Mouse (Mus musculus) liver, embryonic 13.5 days (tissue): ENCODE measurements around the gene Nkx2-5. TPM values are rescaled to one million over a fixed set of nuclear protein-coding genes. Genes with fewer than 3 reads are reported as not detected.
A peak's percentile ranks its signal among the peaks of the same experiment; 100 is the strongest.

Source experiments
- ATAC-seq: fragments of 200-750 bp; cut with Nextera tagmentation; 2 replicates; pipeline ENCODE4 v1.8.0; 2017; ENCODE audit warnings: low read depth, mild to moderate bottlenecking, moderate number of reproducible peaks, moderate library complexity
- DNase-seq: peaks from one replicate; pipeline ENCODE4 v3.0.0; 2022
- H3K27ac ChIP-seq: fragments of 300-500 bp; sonication (generic); 2 replicates; pipeline ENCODE4 v1.5.1; 2015; ENCODE audit warnings: moderate library complexity, mild to moderate bottlenecking, inconsistent platforms
- H3K27me3 ChIP-seq: fragments of 300-500 bp; sonication (generic); 2 replicates; pipeline ENCODE4 v1.6.1; 2015; ENCODE audit warnings: mild to moderate bottlenecking, inconsistent platforms
- H3K36me3 ChIP-seq: fragments of 300-500 bp; sonication (generic); 2 replicates; pipeline ENCODE4 v1.6.1; 2015; ENCODE audit warnings: mild to moderate bottlenecking, inconsistent platforms
- H3K4me1 ChIP-seq: fragments of 300-500 bp; sonication (generic); replicated peaks from 2 replicates; pipeline ENCODE4 v1.6.1; 2015; ENCODE audit warnings: inconsistent platforms
- H3K4me2 ChIP-seq: fragments of 300-500 bp; sonication (generic); 2 replicates; pipeline ENCODE4 v1.6.1; 2015; ENCODE audit warnings: inconsistent platforms, mild to moderate bottlenecking, moderate library complexity
- H3K4me3 ChIP-seq: fragments of 300-500 bp; sonication (generic); replicated peaks from 2 replicates; pipeline ENCODE4 v1.5.1; 2015; ENCODE audit warnings: mild to moderate bottlenecking, inconsistent platforms
- H3K9ac ChIP-seq: fragments of 300-500 bp; sonication (generic); 2 replicates; pipeline ENCODE4 v1.6.1; 2015; ENCODE audit warnings: mild to moderate bottlenecking, inconsistent platforms
- H3K9me3 ChIP-seq: fragments of 300-500 bp; sonication (generic); replicated peaks from 2 replicates; pipeline ENCODE4 v1.6.1; 2016; ENCODE audit warnings: inconsistent platforms
- WGBS: fragments of 180-500 bp; shearing (Covaris S2); methylation state at CpG from one replicate; pipeline ENCODE4 v1.1.7; 2015; ENCODE audit not compliant: insufficient replicate concordance; 5-methylcytosine and 5-hydroxymethylcytosine counted together
- polyA plus RNA-seq: library from polyadenylated mRNA; unstranded; fragments of >200 nt; fragmentation: Nextera tagmentation; extraction: Ambion mirVana; gene quantifications from 2 replicates; pipeline ENCODE4 v1.2.1, GENCODE M21; 2015

The Nkx2-5 gene
- polyA plus RNA-seq, 1 experiment from 2014 or later = not detected

DNA sequence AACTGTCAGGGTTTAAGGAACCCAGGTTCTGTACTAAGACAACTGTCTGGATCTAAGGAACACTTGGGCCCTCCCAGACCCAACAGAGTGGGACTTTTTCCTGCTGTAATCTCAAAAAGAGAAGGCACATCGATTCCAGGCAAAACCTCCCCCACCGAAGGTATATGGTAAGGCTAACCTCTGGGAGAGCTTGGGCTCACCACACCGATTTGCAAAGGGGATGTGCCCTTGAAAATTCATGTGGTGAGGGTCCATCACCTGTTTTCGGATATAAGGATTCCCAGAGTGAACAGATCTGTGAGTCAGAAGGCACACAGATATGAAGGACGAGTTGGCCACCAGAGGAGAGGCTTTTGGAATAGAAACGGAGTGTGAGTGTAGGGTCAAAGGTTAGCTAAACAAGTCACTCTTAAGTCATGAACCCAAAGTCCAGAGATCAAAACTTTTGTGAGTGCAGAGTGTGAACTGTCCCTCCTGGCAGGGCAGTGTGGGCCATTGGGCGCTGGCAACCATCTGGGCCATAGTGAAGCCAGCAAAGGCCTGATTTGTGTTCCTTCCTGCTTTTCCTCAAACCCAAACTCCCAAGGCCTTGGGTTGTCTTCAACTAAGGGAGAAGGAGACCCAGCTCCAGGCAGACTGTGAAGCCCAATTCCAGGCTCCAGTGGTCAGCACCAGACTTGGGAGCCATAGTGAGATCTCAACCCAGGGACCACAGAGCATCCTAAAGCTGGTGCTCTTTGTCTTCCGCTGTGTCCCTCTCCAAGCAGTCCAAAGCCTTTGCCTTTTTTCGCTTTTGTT is 2.2 kb downstream of the Nkx2-5 start:
- no peak for ATAC-seq
- no peak overlapping the region for H3K9ac ChIP-seq

DNA sequence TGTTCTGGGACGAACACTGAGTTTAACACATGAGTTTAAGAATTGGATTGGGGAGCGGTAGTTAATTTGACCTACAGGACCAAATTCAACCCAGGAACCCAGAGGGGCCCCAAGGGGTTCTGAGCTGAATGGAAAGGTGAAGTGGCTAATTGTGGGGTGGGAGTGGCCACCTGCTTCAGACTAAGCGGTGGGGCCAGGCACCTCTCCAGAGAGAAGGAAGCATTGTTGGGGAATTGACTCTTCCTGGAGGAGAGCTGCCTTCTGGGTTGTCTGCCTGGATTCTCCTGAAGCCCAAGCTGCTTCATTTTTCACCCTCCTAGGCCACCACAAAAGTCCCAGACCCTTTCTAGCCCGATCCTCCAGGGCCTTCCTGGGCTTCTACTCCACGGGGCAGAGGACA is 2.8 kb downstream of the Nkx2-5 start:
- no peaks in the 10 kb centered on the region for H3K9me3 ChIP-seq
- H3K27me3 ChIP-seq = peaks cover 96% of the 10 kb centered on the region
- no peak overlapping the region for H3K27ac ChIP-seq
- H3K9ac ChIP-seq = no peak overlapping the region
- no peak for DNase-seq
- 0 out of 2 replicates have a peak, but pooled peaks cover 5% of the 10 kb centered on the region for H3K4me1 ChIP-seq
- H3K4me3 ChIP-seq = no peak overlapping the region
- 4% methylated on average over 5 of the region's 5 CpGs for WGBS
- no peak overlapping the region for H3K4me2 ChIP-seq
- no peak for ATAC-seq
- H3K36me3 ChIP-seq = no peaks in the 10 kb centered on the region

More for the DNA sequence above, 2.2 kb downstream of the Nkx2-5 start:
- Histone ChIP-seq H3K27me3 (peaks cover 96% of the 10 kb centered on the region), H3K4me2 (no peak overlapping the region), H3K4me3 (no peak overlapping the region), H3K9me3 (no peaks in the 10 kb centered on the region), H3K36me3 (no peaks in the 10 kb centered on the region), H3K4me1 (0 out of 2 replicates have a peak, but pooled peaks cover 5% of the 10 kb centered on the region), H3K27ac (no peak overlapping the region)
- no peak for DNase-seq
- 11% methylated on average over 9 of the region's 9 CpGs for WGBS

DNA sequence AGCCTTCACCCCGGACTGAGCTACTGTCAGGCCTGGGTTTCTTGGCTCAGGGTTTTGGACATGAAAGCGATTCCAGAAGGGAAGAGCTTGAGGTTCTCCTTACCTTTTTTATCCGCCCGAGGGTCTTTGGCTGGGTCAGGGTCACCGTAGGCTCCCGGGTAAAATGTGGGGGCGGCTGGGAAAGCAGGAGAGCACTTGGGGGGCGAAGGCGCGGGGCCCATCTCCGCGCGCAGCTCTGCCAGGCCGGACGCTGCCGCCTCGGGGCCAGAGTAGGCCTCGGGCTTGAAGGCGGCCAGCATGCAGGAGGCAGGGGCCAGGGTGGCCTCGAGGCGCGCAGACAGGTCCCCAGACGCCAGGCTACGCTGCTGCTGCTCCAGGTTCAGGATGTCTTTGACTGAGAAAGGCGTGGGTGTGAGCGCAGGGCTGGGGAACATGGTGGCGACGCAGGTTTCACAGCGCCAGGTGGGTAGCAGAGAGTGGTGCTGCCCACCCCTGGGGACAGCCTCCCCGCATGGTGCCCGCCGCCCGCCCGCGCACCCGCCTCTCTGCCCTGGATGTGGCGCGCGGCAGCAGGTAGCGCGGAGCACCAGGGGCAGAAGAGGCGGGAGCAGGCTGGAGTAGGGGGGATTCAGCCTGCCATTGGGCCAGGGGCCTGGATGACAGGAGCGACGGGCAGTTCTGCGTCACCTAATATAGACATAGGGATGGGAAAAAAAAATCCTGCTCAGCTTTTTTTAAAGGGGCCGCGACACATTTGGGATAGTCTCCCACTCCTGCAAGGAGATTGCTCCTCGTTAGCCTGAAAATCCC is 3.7 kb downstream of the Nkx2-5 start:
- peaks cover 99% of the 10 kb centered on the region for H3K27me3 ChIP-seq
- H3K27ac ChIP-seq = no peak overlapping the region
- H3K4me1 ChIP-seq = 0 out of 2 replicates have a peak, but pooled peaks cover 5% of the 10 kb centered on the region
- 3% methylated on average over 48 of the region's 48 CpGs for WGBS
- DNase-seq = no peak
- no peak overlapping the region for H3K4me3 ChIP-seq
- H3K9me3 ChIP-seq = no peaks in the 10 kb centered on the region
- no peak overlapping the region for H3K9ac ChIP-seq
- H3K36me3 ChIP-seq = no peaks in the 10 kb centered on the region
- no peak overlapping the region for H3K4me2 ChIP-seq
- no peak for ATAC-seq

DNA sequence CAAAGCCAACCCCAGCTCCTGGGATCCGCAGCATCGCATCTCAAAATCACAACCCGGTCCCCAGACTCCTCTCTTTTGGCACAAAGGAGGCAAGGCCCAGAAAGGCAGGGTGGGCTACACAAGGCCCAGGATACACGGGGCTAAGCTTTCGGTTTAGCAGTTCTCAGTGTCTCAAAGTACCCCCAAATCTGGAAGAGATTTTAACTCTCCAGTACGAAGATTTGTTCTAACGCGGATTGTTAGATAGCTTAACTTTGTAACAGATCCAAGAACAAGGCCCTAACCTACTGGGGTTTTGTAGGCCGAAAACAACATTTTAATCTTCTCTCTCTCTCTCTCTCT is 4.4 kb downstream of the Nkx2-5 start:
- H3K36me3 ChIP-seq = no peaks in the 10 kb centered on the region
- DNase-seq (no peak), ATAC-seq (no peak)
- no peak overlapping the region for H3K9ac ChIP-seq
- no peaks in the 10 kb centered on the region for H3K9me3 ChIP-seq
- 10% methylated on average over 9 of the region's 9 CpGs for WGBS
- no peak overlapping the region for H3K4me3 ChIP-seq
- no peak overlapping the region for H3K4me2 ChIP-seq
- H3K27me3 ChIP-seq = peaks cover 100% of the 10 kb centered on the region
- H3K4me1 ChIP-seq = 0 out of 2 replicates have a peak, but pooled peaks cover 5% of the 10 kb centered on the region
- H3K27ac ChIP-seq = no peak overlapping the region

DNA sequence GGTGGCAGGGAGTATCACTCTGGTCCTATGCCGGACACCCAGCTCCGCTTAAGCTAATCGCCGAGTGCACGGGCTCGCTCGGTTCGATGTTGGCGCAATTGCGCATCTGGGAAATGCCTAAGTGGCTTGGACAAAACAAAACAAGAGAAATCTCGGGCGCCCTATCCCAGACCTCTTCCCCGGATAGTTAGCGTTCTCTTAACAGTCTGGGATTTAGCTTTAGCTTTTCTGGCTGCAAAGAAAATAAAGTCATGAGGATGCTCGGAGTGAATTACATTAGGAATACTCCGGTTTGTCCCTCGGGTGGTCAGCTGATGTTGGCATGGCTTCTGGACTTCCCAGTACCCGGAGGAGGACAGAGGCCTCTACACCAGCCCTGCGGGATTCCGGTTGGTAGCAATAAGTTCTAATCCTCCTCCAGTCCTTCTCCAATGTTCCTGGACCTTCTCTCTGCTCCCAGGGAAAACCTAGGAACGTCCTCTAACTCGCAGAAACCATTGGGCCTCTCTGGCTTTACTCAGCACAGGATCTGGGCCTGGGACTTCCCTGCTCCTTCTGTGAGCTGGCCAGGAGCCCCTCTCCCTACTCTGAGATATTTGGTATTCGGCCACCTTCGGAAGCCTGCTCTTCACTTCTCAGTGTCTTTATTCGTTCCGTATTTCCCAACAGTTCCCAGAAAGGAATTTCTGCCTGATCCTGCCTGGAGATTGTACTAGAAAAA is 4.9 kb downstream of the Nkx2-5 start:
- no peak for DNase-seq
- no peak overlapping the region for H3K4me3 ChIP-seq
- WGBS = 5% methylated on average over 26 of the region's 26 CpGs
- no peak for ATAC-seq
- H3K9me3 ChIP-seq = no peaks in the 10 kb centered on the region
- H3K9ac ChIP-seq = no peak overlapping the region
- 0 out of 2 replicates have a peak, but pooled peaks cover 5% of the 10 kb centered on the region for H3K4me1 ChIP-seq
- no peak overlapping the region for H3K4me2 ChIP-seq
- H3K27ac ChIP-seq = no peak overlapping the region
- H3K36me3 ChIP-seq = no peaks in the 10 kb centered on the region
- H3K27me3 ChIP-seq = peaks cover 100% of the 10 kb centered on the region

DNA sequence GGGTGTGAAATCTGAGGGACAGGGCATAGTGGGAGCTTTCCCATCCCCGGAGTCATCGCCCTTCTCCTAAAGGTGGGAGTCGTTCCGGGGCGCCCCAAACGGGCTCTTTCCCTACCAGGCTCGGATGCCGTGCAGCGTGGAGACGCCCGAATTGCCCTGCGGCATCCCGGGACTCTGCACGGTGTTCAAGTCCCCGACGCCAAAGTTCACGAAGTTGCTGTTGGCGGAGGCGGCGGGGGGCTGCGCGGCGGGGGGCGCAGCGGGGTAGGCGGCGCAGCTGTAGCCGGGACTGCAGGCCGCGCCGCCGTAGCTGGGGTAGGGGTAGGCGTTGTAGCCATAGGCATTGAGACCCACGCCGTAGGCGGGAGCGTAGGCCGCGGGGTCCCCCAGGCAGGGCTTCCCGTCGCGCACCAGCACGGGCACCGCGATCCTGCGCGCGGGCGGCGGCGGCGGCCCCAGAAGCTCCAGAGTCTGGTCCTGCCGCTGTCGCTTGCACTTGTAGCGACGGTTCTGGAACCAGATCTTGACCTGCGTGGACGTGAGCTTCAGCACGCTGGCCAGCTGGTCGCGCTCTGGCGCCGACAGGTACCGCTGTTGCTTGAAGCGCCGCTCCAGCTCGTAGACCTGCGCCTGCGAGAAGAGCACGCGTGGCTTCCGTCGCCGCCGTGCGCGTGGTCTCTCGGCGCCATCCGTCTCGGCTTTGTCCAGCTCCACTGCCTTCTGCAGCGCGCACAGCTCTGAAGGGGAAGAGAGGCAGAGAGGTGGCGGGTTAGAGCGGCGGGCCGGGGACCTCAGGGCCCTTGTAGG is 5.7 kb downstream of the Nkx2-5 start:
- peak overlapping the region; percentile 9; the same call in 1 of the 2 replicates for H3K4me3 ChIP-seq

DNA sequence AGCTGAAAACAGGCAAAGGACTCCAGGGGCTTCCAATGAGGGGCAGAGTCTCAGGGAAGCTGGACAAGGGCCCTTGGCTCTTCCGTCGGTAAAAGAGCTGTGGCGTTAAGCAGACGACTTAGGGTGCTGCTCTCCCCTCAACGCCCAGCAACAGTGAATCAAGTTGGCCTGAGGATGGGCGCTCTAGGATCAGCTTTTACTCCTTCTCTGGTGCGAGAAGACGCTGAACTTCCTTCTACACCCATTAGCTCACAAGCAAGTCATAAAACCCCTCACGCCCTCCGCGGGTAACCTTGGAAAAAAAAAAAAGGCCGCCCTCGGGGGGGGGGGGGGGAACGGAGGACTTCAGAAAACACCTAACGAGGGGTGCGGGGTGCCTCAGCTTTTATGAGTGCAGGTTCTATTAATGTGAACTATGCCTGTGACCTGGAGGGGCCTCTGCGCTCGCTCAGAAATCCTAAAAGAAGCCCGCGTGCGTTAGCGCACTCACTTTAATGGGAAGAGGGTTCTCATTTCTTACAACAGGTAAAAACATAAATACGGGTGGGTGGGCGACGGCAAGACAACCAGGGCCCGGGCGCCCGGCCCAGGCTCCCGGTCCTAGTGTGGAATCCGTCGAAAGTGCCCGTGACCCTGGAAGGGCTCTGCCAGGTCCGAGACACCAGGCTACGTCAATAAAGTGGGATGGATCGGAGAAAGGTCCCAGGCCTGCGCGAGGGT is 6.5 kb downstream of the Nkx2-5 start:
- Histone ChIP-seq H3K4me3 (no peak overlapping the region), H3K9me3 (no peaks in the 10 kb centered on the region), H3K27me3 (peaks cover 100% of the 10 kb centered on the region), H3K4me2 (no peak overlapping the region), H3K4me1 (0 out of 2 replicates have a peak, but pooled peaks cover 5% of the 10 kb centered on the region), H3K36me3 (no peaks in the 10 kb centered on the region), H3K9ac (no peak overlapping the region), H3K27ac (no peak overlapping the region)
- 5% methylated on average over 37 of the region's 37 CpGs for WGBS
- ATAC-seq (no peak), DNase-seq (no peak)

More for the DNA sequence above, 5.7 kb downstream of the Nkx2-5 start:
- Histone ChIP-seq H3K9ac (no peak overlapping the region), H3K27me3 (peaks cover 100% of the 10 kb centered on the region), H3K9me3 (no peaks in the 10 kb centered on the region), H3K4me2 (no peak overlapping the region), H3K4me1 (0 out of 2 replicates have a peak, but pooled peaks cover 5% of the 10 kb centered on the region), H3K27ac (no peak overlapping the region), H3K36me3 (no peaks in the 10 kb centered on the region)
- DNase-seq = no peak
- 1% methylated on average over 87 of the region's 87 CpGs for WGBS
- no peak for ATAC-seq

DNA sequence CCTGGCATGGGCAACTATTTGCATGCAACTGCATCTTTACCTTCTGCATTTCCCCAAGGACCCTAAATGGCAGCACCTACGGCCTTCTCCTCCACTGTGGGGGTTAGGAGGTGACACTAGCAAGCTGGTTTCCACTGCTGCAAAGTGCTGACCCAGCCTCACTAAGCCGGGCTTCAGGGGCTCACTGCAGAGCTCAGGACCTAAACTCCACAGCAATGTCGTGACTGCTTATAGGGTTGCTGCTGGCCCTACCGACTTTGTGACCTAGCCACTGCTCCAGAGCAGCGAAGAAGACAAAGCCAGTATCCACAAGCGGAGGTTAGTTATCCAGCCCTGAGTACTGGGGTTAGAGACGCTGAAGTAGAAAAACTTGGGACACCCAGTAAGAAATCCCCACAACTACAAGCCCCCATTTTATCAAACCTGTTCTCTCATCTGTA is 7.2 kb downstream of the Nkx2-5 start:
- Histone ChIP-seq H3K4me2 (no peak overlapping the region), H3K27ac (no peak overlapping the region), H3K4me1 (0 out of 2 replicates have a peak, but pooled peaks cover 5% of the 10 kb centered on the region), H3K27me3 (peaks cover 99% of the 10 kb centered on the region), H3K9ac (no peak overlapping the region), H3K9me3 (no peaks in the 10 kb centered on the region), H3K36me3 (no peaks in the 10 kb centered on the region), H3K4me3 (no peak overlapping the region)
- WGBS = 6% methylated on average over 7 of the region's 7 CpGs
- DNase-seq (no peak), ATAC-seq (no peak)

DNA sequence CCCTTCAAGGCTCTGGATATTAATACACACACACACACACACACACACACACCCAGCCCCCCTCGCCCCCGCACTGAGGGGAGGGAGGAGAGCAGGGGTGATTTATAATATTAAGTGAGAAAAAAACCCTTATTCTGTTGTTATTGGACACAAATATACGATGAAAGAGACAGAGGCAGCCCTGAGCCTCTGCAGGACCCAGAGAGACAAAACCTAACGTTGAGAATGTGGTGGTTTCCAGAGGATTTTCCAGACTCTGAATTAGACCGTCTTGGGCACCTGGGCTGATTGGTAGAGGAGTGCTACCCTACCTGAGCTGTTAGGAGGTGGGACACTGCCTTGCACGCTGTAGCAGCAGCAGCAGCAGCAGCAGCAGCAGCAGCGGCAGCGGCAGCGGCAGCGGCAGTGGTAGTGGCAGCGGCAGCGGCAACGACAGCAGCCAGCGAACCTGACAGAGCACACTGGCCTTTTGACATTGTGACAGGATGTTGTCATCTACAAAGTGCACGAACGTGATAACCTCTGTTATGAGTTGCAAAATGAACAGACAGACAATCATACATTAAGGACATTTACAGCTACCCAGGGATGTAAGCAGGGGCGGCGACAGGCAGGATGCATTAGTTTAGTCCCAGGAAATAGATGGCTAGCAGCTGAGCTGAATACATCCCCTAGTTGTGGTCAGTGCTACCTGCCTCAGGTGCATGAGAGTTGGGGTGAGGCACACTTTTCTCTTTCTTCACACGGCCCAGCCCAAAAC is 7.8 kb downstream of the Nkx2-5 start:
- Histone ChIP-seq H3K4me3 (no peak overlapping the region), H3K36me3 (no peaks in the 10 kb centered on the region), H3K9ac (no peak overlapping the region), H3K27ac (no peak overlapping the region), H3K4me1 (0 out of 2 replicates have a peak, but pooled peaks cover 5% of the 10 kb centered on the region), H3K4me2 (no peak overlapping the region), H3K9me3 (no peaks in the 10 kb centered on the region), H3K27me3 (peaks cover 97% of the 10 kb centered on the region)
- ATAC-seq (no peak), DNase-seq (no peak)
- WGBS = 5% methylated on average over 19 of the region's 19 CpGs
